Mouse (Mus musculus): ENCODE data around the gene Atp7b. TPM values are rescaled to one million over a fixed set of nuclear protein-coding genes. Genes with fewer than 3 reads are reported as not detected.
A peak's percentile ranks its signal among the peaks of the same experiment; 100 is the strongest.

The Atp7b gene
- total RNA-seq, 1 experiment from 2014 or later = 3.9 TPM

GRCm38 (mm10) chr8:21958414-21958813 is 101.7 kb downstream of the Atp7b start, which contains the start of gene Fam90a1a:
Gene Fam90a1a (plus strand): TSS chr8:21958714.
- no peak for ATAC-seq (replicated peaks in 1 of 2; ENCODE audit: insufficient read depth in 1 of 2, low FRiP score in 2 of 2, low TSS enrichment in 1 of 2, low read depth in 1 of 2, poor library complexity in 2 of 2, severe bottlenecking in 2 of 2)

DNA sequence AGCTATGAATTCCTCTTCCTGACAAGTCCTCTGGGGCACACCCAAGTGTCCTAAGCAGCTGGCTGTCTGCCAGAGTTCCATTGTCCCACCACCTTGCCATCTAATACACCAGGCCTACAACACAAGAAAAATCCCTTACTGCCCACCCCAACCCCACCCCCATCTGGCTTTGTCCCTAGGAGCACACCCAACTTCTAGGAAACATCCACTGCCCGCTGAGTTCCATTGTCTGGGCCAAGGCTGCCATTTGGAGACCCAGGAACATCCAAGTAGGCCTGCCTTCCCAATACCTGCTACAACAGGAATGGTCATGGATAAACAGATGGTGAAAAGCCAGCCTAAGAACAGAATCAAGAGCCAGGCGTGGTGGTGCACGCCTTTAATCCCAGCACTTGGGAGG is 103.8 kb downstream of the Atp7b start:
- no peak for ATAC-seq (replicated peaks in 1 of 2; ENCODE audit: insufficient read depth in 1 of 2, low FRiP score in 2 of 2, low TSS enrichment in 1 of 2, low read depth in 1 of 2, poor library complexity in 2 of 2, severe bottlenecking in 2 of 2)

DNA sequence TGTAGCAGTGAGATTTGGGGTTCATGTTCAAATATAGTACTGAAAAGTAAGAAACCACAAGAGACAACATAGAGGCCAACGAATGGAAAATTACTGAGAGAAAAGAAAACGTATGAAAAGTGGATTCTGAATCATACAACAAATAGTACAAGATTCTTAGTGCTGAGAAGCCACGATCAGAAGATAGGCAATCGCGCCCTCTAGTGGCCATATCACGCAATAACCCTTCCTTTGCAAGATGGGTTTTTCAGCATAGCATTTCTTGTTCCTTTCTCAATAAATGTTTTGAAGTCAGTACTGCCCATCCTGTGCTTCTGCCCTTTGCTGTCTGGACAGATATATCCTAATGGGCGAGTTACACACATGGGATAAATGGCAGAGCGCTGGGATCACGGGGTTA is 104.8 kb downstream of the Atp7b start:
- peak in 1 of 2 experiments; percentile 51; a peak in 1 of 4 replicates for ATAC-seq (replicated peaks in 1 of 2; ENCODE audit: insufficient read depth in 1 of 2, low FRiP score in 2 of 2, low TSS enrichment in 1 of 2, low read depth in 1 of 2, poor library complexity in 2 of 2, severe bottlenecking in 2 of 2)

GRCm38 (mm10) chr8:21947311-21948017 is 112.6 kb downstream of the Atp7b start:
- ATAC-seq (replicated peaks in 1 of 2; ENCODE audit: insufficient read depth in 1 of 2, low FRiP score in 2 of 2, low TSS enrichment in 1 of 2, low read depth in 1 of 2, poor library complexity in 2 of 2, severe bottlenecking in 2 of 2) = no peak

DNA sequence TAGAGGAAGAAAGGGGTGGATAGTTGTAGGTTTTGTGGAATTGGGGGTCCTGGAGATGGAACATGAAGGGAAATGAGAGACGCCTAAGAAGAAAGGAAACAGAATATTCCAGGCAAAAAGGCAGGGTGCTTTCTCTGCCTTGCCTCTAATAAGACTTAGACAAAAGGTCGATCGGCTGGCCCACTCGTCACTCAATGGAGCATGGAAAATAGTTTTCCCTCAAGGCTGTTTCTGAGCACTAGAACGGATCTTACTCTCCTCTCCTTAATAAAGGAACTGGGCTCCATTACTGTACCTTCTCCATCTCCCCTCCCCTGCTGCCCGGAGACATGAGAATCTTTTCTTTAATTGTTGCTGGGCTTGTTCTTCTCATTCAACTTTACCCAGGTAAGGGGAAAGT is 113.6 kb downstream of the Atp7b start, which contains the start of gene Defb13:
Gene Defb13, plus strand, starts transcription at position 301 of the 400 bp plus-strand sequence.
- no peak for ATAC-seq (replicated peaks in 1 of 2; ENCODE audit: insufficient read depth in 1 of 2, low FRiP score in 2 of 2, low TSS enrichment in 1 of 2, low read depth in 1 of 2, poor library complexity in 2 of 2, severe bottlenecking in 2 of 2)

Other genes starting within 250 kb of the Atp7b start
- not detected in 2 replicates for gene Defb50, start 236.8 kb downstream of the Atp7b start, total RNA-seq (2017)
- gene Defb2, start 220.4 kb downstream of the Atp7b start, total RNA-seq (2017) = not detected in 2 replicates
- gene Defb10, start 201.4 kb downstream of the Atp7b start, total RNA-seq (2017) = not detected in 2 replicates
- not detected in 2 replicates for gene Defb9, start 174.9 kb downstream of the Atp7b start, total RNA-seq (2017)
- not detected in 2 replicates for gene Defb11, start 153.9 kb downstream of the Atp7b start, total RNA-seq (2017)
- not detected in 2 replicates for gene Defb15, start 127.6 kb downstream of the Atp7b start, total RNA-seq (2017)
- gene Defb35, start 122.0 kb downstream of the Atp7b start, total RNA-seq (2017) = not detected in 2 replicates
- gene Defb13, start 113.5 kb downstream of the Atp7b start, total RNA-seq (2017) = not detected in 2 replicates
- gene Fam90a1a, start 101.6 kb downstream of the Atp7b start, total RNA-seq (2017) = not detected in 2 replicates
- not detected in 2 replicates for gene Ccdc70, start 90.5 kb downstream of the Atp7b start, total RNA-seq (2017)
- 11.9 and 17.9 TPM in 2 replicates for gene Alg11, start 416 bp upstream of the Atp7b start, total RNA-seq (2017)
- not detected in 2 replicates for gene Nek5, start 64.7 kb upstream of the Atp7b start, total RNA-seq (2017)
- 3.7 and 5.1 TPM in 2 replicates for gene Nek3, start 106.1 kb upstream of the Atp7b start, total RNA-seq (2017)
- gene Ckap2, start 125.5 kb upstream of the Atp7b start, total RNA-seq (2017) = 40.8 and 50.3 TPM in 2 replicates
- 55.0 and 68.1 TPM in 2 replicates for gene Vps36, start 132.5 kb upstream of the Atp7b start, total RNA-seq (2017)
- gene Thsd1, start 167.0 kb upstream of the Atp7b start, total RNA-seq (2017) = 12.0 and 17.0 TPM in 2 replicates
- not detected in 2 replicates for gene Tpte, start 223.1 kb upstream of the Atp7b start, total RNA-seq (2017)

Data from hematopoietic stem cell, adult 5-6 weeks (primary cell).